Mouse (Mus musculus): ENCODE data around the gene Ndrg3.

DNA sequence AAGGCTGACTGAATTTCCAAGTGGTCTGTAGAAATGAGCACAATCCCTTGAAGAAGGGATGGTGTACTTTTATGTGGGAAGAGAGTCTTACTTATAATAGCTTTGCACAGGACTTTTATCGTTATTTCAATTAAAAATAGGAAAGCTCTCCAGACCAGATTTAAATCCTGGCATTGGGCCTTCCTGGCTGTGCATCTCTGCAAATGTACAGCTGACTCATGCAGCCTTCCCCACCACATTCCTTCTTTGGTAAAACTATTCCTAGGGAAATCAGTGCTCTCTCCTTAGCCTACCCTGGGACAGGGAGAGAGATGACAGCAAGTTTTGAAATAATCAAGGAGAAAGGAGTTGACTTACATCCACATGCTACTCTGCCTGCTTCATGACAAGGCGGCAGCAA, 54.1 kb downstream of the Ndrg3 start:
- TF ChIP-seq NRF1 (IDR thresholded peaks at IDR 0.05; ENCODE audit: low read depth, low read length) (no peak), CTCF (conservative IDR thresholded peaks at IDR 0.05 in 1 of 2, IDR thresholded peaks at IDR 0.05 in 1 of 2; ENCODE audit: low read depth in 2 of 2, low read length in 2 of 2) (no peak), POLR2A (IDR thresholded peaks at IDR 0.05; ENCODE audit: low read depth, low read length) (no peak), ZNF384 (IDR thresholded peaks at IDR 0.05; ENCODE audit: low read depth, low read length) (no peak), USF2 (conservative IDR thresholded peaks at IDR 0.05; ENCODE audit: low read depth, low read length) (no peak), MEF2A (IDR thresholded peaks at IDR 0.05; ENCODE audit: borderline replicate concordance, low read depth, low read length) (no peak), E2F4 (IDR thresholded peaks at IDR 0.05; ENCODE audit: insufficient replicate concordance, low read depth, low read length) (no peak), EP300 (IDR thresholded peaks at IDR 0.05; ENCODE audit: low read length) (no peak), UBTF (IDR thresholded peaks at IDR 0.05; ENCODE audit: low read depth, low read length) (no peak), HCFC1 (IDR thresholded peaks at IDR 0.05; ENCODE audit: low read depth, low read length) (no peak), GABPA (IDR thresholded peaks at IDR 0.05; ENCODE audit: insufficient replicate concordance, low read depth, low read length) (no peak), JUND (conservative IDR thresholded peaks at IDR 0.05; ENCODE audit: low read depth, low read length) (no peak), POLR2AphosphoS2 (IDR thresholded peaks at IDR 0.05; ENCODE audit: low read depth, low read length) (no peak)
